Mouse (Mus musculus) liver, embryonic 14.5 days (tissue): Measurements from ENCODE around the gene Socs7. TPM values are rescaled to one million over a fixed set of nuclear protein-coding genes. Genes with fewer than 3 reads are reported as not detected.

Experiments used
- ATAC-seq: fragments of 200-750 bp; cut with Nextera tagmentation; 2 replicates; pipeline ENCODE4 v1.8.0; 2017; ENCODE audit warnings: moderate number of reproducible peaks, mild to moderate bottlenecking, moderate library complexity; ENCODE audit not compliant: insufficient read depth
- DNase-seq, 3 experiments: peaks; one replicate each; pipeline ENCODE4 v3.0.0-alpha.2; 2012 to 2013; ENCODE audit warnings: low read depth in 3 of 3, low spot score in 3 of 3
- H3K27ac ChIP-seq: fragments of 300-500 bp; sonication (generic); 2 replicates; pipeline ENCODE4 v1.5.1; 2014; ENCODE audit warnings: moderate library complexity, mild to moderate bottlenecking, control low read depth, inconsistent platforms
- H3K27me3 ChIP-seq: fragments of 300-500 bp; sonication (generic); 2 replicates; pipeline ENCODE4 v1.6.1; 2014; ENCODE audit warnings: mild to moderate bottlenecking, low read length, moderate library complexity; ENCODE audit not compliant: control insufficient read depth, insufficient read depth
- H3K36me3 ChIP-seq: fragments of 300-500 bp; sonication (generic); replicated peaks from 2 replicates; pipeline ENCODE4 v1.6.1; 2014; ENCODE audit warnings: low read depth; ENCODE audit not compliant: control insufficient read depth, insufficient read depth
- H3K4me1 ChIP-seq, 2 experiments: fragments of 200-500 bp in 1 of 2; fragments of 300-500 bp in 1 of 2; sonication (generic) in 1 of 2; replicated peaks; 2 replicates each; pipeline ENCODE4 v1.6.1; 2012 to 2014; ENCODE audit warnings: antibody characterized with exemption in 1 of 2, inconsistent platforms in 1 of 2, low read length in 1 of 2; ENCODE audit not compliant: control insufficient read depth in 2 of 2, insufficient read depth in 2 of 2
- H3K4me2 ChIP-seq: fragments of 300-500 bp; sonication (generic); 2 replicates; pipeline ENCODE4 v1.6.1; 2014; ENCODE audit warnings: low read depth, mild to moderate bottlenecking, control low read depth, moderate library complexity
- H3K4me3 ChIP-seq, 2 experiments: fragments of 200-500 bp in 1 of 2; fragments of 300-500 bp in 1 of 2; sonication (generic) in 1 of 2; 2 replicates each; pipeline ENCODE4 v1.5.1; 2012 to 2014; ENCODE audit warnings: low read depth in 2 of 2, low read length in 2 of 2, mild to moderate bottlenecking in 2 of 2, control low read depth in 1 of 2, inconsistent platforms in 1 of 2, moderate library complexity in 1 of 2; ENCODE audit not compliant: insufficient read depth in 1 of 2
- H3K9ac ChIP-seq: fragments of 300-500 bp; sonication (generic); replicated peaks from 2 replicates; pipeline ENCODE4 v1.6.1; 2014; ENCODE audit warnings: mild to moderate bottlenecking, control low read depth, moderate library complexity
- H3K9me3 ChIP-seq: fragments of 300-500 bp; sonication (generic); 2 replicates; pipeline ENCODE4 v1.6.1; 2016; ENCODE audit warnings: low read length, mixed read lengths; ENCODE audit not compliant: control insufficient read depth
- CTCF ChIP-seq: IDR thresholded peaks from 2 replicates; pipeline ENCODE4 v1.5.1; 2016; ENCODE audit warnings: antibody characterized with exemption, low read depth, control low read depth
- EP300 ChIP-seq: IDR thresholded peaks from 2 replicates; pipeline ENCODE4 v1.6.1; 2016; ENCODE audit warnings: antibody characterized with exemption, low read depth
- WGBS: fragments of 180-500 bp; shearing (Covaris S2); extraction: QIAGEN DNeasy Blood & Tissue Kit; methylation state at CpG from one replicate; pipeline ENCODE4 v1.1.7; 2014; ENCODE audit not compliant: insufficient replicate concordance; 5-methylcytosine and 5-hydroxymethylcytosine counted together
- polyA plus RNA-seq, 2 experiments: library from polyadenylated mRNA; depleted of rRNA in 1 of 2; stranded (reverse) in 1 of 2; unstranded in 1 of 2; fragments of >200 nt; fragmentation: Nextera tagmentation in 1 of 2; extraction: Ambion mirVana in 1 of 2; gene quantifications; 2 replicates each; pipeline versions ENCODE4 v1.2.1 to v1.2.3; 2012 to 2014

The Socs7 gene
- polyA plus RNA-seq, 2 experiments: 0.38 to 2.4 TPM

GRCm38 (mm10) chr11:97427794-97428725 lies 65.7 kb downstream of the Socs7 start:
- no peaks in the 10 kb centered on the region for H3K9me3 ChIP-seq
- peak overlapping the region; percentile 96 for H3K27ac ChIP-seq
- peak overlapping the region; percentile 63 for H3K9ac ChIP-seq
- H3K4me2 ChIP-seq: peak overlapping the region; percentile 87
- 2% methylated on average over 32 of the region's 32 CpGs for WGBS
- no peaks in the 10 kb centered on the region for H3K36me3 ChIP-seq
- no peaks in the 10 kb centered on the region for H3K27me3 ChIP-seq
- H3K4me3 ChIP-seq: peak overlapping the region; percentile 49 to 53
- DNase-seq (peak; percentile 88 to 90 (median 89)), ATAC-seq (peak; percentile 86)
- TF ChIP-seq EP300 (peak; percentile 89), CTCF (no peak)
- peaks cover 50 to 53% of the 10 kb centered on the region in 2 experiments for H3K4me1 ChIP-seq

GRCm38 (mm10) chr11:97428726-97429077 lies 66.4 kb downstream of the Socs7 start:
- DNase-seq (no peak), ATAC-seq (peak; percentile 17)
- WGBS: 29% methylated on average over 4 of the region's 4 CpGs
- H3K36me3 ChIP-seq: no peaks in the 10 kb centered on the region
- peak overlapping the region; percentile 96 for H3K27ac ChIP-seq
- H3K4me3 ChIP-seq: peak overlapping the region; percentile 49 to 53
- TF ChIP-seq EP300: no peak
- TF ChIP-seq CTCF: no peak
- H3K4me1 ChIP-seq: peaks cover 44 to 48% of the 10 kb centered on the region in 2 experiments
- no peaks in the 10 kb centered on the region for H3K27me3 ChIP-seq
- no peaks in the 10 kb centered on the region for H3K9me3 ChIP-seq
- peak overlapping the region; percentile 87 for H3K4me2 ChIP-seq
- H3K9ac ChIP-seq: peak overlapping the region; percentile 63

- Histone ChIP-seq H3K27me3 (no peaks in the 10 kb centered on the region), H3K4me2 (peak overlapping the region; percentile 87), H3K9me3 (no peaks in the 10 kb centered on the region), H3K9ac (peak overlapping the region; percentile 63), H3K4me1 (peaks cover 41 to 44% of the 10 kb centered on the region in 2 experiments), H3K36me3 (no peaks in the 10 kb centered on the region), H3K4me3 (no peak overlapping the region), H3K27ac (peak overlapping the region; percentile 96)
- ATAC-seq (no peak), DNase-seq (no peak)
- 70% methylated on average over 8 of the region's 8 CpGs for WGBS
- TF ChIP-seq EP300: no peak
- no peak for TF ChIP-seq CTCF
Observed at GRCm38 (mm10) chr11:97429615-97430014, 67.3 kb downstream of the Socs7 start.

- H3K9me3 ChIP-seq: no peaks in the 10 kb centered on the region
- peaks cover 47 to 56% of the 10 kb centered on the region in 2 experiments for H3K4me1 ChIP-seq
- TF ChIP-seq EP300 (peak; percentile 36; the same call in 1 of the 2 replicates), CTCF (peak; percentile 100)
- no peaks in the 10 kb centered on the region for H3K36me3 ChIP-seq
- WGBS: 1% methylated on average over 3 of the region's 3 CpGs
- H3K4me2 ChIP-seq: no peak overlapping the region
- H3K4me3 ChIP-seq: no peak overlapping the region
- peak overlapping the region; percentile 18 for H3K9ac ChIP-seq
- no peak for ATAC-seq
- peak overlapping the region; percentile 16; the same call in 1 of the 2 replicates for H3K27ac ChIP-seq
- no peaks in the 10 kb centered on the region for H3K27me3 ChIP-seq
- DNase-seq: peak in 2 of 3 experiments; percentile 62 to 65
Observed at GRCm38 (mm10) chr11:97432015-97432414, 69.7 kb downstream of the Socs7 start.

GRCm38 (mm10) chr11:97432983-97433539 lies 70.7 kb downstream of the Socs7 start:
- Histone ChIP-seq H3K36me3 (no peaks in the 10 kb centered on the region), H3K4me2 (no peak overlapping the region), H3K27me3 (no peaks in the 10 kb centered on the region), H3K4me3 (no peak overlapping the region), H3K9me3 (no peaks in the 10 kb centered on the region), H3K9ac (no peak overlapping the region; the same call in 1 of the 2 replicates), H3K27ac (no peak overlapping the region), H3K4me1 (peaks cover 39 to 51% of the 10 kb centered on the region in 2 experiments)
- TF ChIP-seq CTCF: 0 out of 2 replicates have a peak, but pooled peaks have one; percentile 17
- TF ChIP-seq EP300: no peak
- WGBS: 32% methylated on average over 8 of the region's 8 CpGs
- no peak for DNase-seq
- no peak for ATAC-seq
